Mouse (Mus musculus): ENCODE data around the gene Gmnc.
A peak's percentile ranks its signal among the peaks of the same experiment; 100 is the strongest.

Gmnc gene

DNA sequence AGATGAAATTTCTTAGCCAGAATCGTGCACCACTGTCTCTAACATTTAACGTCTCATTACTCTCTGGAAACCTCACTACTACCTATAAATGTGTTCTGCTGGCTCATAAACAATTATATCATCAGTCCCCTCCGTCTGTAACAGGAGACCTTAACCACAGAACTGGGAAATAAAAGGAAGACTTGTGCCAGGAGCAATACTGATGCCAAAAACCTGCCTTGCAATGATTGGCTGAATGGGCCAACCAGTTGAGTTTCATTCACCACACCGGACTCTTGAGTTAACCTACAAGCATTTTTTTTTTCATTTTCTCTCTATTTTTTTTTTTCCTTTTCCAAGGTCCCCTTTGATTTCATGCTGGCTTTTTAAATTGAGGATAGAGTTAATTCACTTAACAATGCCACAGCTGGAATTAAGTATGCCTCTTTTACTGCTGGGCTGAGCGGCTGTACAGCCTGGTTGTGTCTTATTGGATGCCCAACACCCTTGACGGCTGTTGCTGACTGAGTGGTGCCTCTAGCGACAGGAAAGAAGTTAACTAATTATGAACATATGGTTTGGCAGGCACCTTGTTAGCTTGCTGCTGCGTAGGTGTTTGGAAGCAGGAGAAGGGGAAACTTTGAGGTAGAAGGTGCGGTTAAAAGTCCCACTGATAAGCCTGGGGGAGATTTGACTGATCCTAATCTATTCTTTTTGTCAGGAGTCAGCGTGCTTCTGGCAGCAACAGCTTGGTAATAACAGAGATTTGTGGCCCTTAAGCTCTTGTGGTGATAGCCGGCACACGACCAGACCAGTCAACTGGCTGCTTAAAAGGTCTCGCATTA is at the start of gene Gmnc:
TSS of gene Gmnc (minus strand) at position 176 of the 824 bp plus-strand sequence.
- no peak for DNase-seq (ENCODE audit: low read depth, low spot score)

DNA sequence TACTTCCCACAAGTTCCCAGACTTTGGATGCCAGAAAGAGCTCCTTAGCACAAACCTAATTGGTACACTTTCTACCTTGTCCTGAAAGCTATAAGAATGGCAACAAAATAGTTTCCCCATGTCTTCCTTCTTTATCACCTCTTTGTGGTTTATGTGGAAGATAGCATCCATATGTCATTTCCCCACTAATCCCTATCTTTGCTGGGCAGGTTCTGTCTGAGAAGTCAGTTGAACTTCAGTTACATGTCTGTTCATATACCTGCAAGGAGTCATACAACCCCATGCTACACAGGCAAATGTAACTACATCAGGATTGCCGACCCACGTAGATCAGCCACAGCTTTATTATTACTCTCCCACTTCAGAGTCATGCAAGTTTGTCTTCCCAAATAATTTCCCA is 35.8 kb upstream of the Gmnc start:
- DNase-seq (ENCODE audit: low read depth, low spot score) = no peak

DNA sequence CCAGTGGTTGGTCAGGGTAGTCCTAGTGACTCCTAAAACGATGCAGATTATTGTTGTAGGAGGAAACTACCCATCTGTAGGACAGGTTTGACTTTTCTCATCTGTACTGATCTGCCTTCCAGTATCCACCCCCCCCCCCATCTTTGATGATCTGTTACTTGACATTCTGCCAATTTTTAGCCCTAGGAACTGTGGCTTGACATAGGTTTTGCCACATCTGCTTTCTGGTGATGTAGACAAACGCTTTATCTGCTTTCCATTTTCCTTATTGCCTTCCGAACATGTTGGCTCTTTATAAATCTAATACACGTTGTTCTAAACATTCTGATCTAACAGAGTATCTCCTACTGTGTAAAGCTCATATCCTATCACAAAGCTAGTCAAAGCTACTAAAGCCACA is 34.8 kb upstream of the Gmnc start:
- DNase-seq (ENCODE audit: low read depth, low spot score) = no peak

DNA sequence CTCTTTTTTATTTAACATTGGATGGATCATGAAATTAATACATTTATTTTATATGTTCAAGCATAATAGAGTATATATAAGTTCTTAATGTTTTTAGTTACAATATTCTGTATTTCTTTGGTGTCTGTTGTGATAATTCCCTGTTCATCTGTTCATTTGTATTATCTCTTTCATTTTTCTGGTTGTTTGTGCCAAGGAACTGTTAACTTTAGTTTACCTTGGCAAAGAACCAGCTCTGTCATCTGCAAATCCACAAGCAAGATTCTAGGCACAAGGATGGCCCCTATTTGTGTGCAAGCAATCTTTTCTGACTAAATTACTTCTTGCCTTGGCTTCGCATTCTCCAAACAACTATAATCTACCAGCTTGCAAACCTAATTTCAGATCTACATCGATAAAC is 31.3 kb upstream of the Gmnc start:
- DNase-seq (ENCODE audit: low read depth, low spot score) = no peak

DNA sequence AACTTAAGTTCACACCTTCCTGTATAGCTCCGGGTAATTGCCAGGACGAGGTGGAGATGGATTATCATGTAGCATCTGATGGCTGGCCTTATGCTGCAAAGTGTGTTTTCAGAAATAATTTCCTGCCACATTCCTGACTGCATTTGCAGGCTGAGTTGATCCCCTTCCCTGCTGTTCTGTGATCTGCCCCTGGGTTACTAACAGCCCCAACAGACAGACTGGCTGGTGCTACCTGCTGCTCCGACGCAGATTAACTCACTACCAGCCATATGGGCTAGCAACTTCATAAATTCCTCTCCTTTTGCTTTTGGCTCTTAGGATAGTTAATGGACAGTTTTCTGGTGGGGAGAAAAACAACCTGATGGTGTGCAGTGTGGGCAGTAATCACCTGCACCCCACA is 25.9 kb upstream of the Gmnc start:
- peak; percentile 23 for DNase-seq (ENCODE audit: low read depth, low spot score)

DNA sequence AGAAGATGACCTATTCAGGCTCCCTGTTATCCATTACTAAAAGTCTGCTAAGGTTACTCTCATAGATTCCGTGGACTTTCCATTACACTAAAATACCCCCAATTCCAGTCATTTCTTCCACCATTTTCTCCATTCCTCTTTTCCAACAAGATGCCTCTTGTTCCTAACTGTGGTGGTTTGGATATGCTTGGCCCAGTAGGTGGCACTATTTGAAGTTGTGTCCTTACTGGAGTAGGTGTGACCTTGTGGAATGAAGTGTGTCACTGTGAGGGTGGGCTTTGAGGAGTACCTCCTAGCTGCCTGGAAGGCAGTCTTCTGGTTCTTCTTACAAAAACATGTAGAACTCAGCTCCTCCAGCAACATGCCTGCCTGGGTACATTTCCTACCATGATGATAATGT is 11.3 kb upstream of the Gmnc start:
- DNase-seq (ENCODE audit: low read depth, low spot score) = no peak

DNA sequence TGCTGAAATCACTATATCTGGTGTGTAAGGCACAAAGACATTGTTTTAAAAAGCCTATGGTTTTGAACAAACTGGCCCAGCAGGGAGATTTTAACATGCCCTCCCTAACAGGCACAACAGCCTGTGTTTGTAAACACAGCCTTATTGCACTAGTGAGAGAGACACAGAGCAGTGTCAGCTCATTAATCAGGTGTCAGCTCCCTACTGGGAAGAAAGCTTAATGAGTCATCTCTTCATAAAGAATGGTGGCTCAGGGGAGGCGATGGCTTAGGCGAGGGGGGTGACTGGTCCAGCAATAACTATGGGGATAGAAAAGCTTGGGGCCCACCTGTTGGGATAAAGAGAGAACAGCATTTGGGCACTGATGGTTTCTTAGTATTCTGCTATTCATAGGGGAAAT is 8.1 kb upstream of the Gmnc start:
- peak; percentile 15 for DNase-seq (ENCODE audit: low read depth, low spot score)

DNA sequence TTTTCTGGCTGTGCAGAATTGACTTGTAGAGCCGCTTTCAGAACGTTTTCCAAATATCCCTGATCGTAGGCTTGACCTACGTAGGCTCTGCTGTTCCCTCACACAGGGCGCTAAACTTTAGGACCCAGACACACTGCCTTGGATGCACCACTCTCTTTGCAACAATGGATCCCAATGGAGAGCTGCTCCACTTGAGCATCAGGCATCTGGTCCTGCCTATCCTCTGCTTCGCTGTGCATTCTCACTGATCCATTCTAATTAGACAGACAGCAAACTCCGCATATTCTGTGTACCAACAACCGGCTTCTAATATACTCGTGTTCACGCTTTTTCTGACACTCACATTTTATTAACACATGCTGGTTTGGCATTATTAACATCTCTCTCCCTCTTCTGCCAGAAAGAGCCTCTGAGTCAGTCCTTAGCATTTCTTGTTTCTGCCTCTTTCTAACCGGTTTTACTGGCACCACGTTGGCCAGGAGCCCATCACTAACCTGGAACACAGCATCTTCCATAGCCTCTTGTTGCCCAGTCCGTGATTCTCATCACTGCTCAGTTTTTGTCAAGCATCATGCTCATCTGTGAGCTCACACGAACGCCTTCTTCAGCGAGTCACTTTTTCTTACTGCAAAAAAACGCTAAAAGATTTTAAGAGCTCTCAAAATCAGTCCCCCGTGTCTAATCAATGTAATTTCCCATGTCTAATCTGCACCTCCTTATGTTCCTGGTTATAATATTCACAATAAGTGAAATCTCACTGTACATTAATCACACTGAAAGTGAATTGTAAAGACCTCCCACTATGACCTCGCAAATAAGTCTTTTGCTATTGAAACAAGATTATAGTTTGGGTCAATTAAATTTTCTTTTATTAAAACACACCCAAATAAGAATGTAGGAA is 1.8 kb downstream of the Gmnc start:
- no peak for DNase-seq (ENCODE audit: low read depth, low spot score)

DNA sequence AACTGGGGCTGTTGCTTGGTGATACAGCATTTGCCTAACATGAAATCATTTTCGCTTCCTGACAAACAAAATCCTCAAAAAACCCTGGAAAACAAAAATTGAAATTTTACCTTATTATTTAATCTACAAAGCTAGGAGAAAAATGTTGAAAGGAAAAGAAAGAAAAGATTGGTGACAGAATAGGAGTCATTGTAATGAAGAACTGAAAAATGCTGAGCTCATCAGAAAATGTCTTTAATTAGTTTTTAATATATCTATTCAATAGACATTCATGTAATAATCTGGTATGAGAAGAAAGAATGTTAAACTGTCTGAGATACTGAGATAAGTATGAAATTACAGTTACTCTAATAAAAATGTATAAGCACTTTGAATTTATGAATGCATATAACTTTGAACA is 3.3 kb downstream of the Gmnc start:
- no peak for DNase-seq (ENCODE audit: low read depth, low spot score)

DNA sequence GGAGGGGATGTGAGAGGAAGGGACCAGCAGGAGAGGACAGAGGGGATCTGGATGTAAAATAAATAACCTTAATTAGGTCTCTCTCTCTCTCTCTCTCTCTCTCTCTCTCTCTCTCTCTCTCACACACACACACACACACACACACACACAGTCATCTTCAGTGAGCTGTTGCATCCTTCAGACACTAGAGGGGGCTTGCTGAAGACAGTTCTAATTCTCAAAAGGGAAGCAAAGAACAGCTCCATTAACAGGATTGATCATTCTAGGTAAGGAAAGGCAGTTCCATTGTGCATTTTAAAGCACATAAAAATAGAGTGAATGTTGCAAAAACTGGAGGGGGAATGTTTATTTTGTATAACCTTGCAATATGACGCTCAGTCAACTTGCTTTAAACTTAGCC is 5.7 kb downstream of the Gmnc start:
- peak; percentile 34 for DNase-seq (ENCODE audit: low read depth, low spot score)

DNA sequence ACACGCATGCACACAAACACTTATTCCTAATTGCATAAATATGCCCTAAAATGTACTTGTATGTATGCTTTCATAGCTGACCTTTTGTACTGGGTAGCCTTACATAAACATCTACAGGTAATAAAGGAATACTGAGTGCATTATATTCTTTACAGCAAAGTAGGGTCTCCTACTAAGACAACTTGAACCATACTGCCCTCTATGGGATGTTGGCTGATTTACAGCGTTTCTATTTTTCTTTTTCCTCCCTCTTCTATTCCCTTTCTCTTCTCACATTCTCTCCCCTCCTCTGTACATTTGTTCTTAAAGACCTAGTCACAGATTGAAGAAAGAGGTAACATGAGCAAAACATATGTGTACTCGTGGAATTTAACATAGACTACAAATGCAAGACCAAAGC is 9.3 kb downstream of the Gmnc start:
- DNase-seq (ENCODE audit: low read depth, low spot score) = peak; percentile 28

DNA sequence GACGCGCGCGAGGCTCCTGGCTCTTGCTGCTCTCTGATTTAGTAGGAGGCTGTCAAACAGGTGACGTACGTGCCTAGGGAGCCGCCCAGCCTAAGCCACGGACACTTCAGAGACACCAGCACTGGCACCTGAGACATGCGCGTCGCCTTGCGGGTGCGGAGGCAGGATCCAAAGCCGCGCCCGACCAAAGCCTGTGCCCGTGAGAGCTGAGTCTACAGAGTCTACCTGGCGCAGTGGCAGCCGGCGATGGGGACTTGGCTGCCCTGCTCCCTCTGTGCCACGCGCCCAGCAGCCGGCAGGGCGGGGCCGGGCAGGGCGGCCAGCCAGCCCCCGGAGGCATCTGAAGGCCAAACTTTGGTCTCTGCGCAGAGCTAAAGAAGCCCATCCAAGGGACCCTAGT is 23.5 kb downstream of the Gmnc start:
- DNase-seq (ENCODE audit: low read depth, low spot score) = peak; percentile 61

DNA sequence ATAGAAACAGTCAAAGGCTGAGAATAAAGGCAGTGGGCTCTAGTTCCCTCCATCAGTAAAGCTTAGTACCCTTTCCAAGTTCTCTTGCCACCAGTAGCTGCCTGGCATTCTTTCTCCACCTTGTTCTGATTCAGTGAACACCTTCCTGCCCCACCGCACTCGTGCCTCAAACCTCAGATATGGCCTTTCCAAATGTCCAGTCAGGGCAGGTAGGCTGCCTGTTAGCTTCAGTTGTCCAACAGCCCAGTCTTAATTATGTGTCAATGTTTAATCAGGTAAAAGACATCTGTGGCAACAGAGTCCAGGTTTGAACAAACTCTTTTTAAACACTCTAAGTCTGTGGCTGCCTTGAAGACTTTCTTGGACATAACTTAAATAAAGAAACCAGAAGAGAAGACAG is 24.6 kb downstream of the Gmnc start:
- no peak for DNase-seq (ENCODE audit: low read depth, low spot score)

DNA sequence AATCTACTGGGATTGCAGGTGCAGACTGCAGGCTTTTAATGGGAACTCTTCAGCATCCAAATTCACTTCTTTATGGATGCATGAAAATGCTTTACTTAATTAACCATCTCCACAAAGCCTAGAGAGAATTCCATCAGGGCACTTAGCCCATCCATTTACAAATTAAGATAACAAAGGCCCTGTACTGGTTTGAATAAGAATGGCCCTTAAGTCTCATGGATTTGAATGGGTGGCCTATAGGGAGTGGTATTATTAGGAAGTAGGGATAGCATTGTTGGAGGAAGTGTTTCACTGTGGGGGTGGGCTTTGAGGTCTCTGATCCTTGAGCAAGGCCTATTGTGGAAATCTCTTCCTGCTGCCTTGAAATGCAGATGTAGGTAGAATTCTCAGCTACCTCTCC is 29.5 kb downstream of the Gmnc start:
- no peak for DNase-seq (ENCODE audit: low read depth, low spot score)

DNA sequence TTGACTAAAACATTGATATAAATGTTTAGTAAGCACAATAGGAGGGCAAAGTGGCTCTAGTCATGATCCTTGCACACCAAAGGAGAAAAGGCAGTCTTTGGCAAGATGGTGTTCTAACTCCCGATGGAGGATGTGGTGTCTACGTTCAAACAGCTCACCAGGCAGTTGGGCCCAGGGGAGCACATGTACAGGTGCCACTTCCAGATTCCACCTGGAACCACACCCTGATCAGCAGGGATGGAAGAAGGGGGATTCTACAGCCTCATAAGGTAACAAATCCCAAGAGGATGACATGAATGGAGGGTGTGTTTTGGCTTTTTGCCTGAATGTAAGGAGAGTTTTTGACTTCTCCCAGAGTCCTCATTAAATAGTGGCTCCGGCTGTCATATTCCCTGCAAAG is 39.9 kb downstream of the Gmnc start:
- no peak for DNase-seq (ENCODE audit: low read depth, low spot score)

DNA sequence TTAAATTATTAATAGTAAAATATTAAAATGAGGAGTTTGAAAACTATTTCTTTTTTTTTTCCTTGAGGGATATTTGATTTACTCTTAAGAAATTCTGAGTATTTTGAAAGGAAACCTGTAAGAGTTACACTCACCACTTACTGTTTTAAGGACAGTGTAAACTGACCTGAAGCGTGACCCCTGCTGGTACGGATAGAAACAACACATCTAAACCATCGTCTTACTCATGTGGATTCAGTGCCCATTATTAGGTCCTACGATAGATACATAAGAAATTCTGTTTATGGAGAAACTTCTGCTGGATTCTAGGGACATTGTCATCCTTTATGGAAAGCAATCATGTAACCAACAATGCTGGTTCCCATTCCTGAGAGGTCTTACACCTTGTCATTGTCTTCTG is 41.2 kb downstream of the Gmnc start:
- no peak for DNase-seq (ENCODE audit: low read depth, low spot score)

DNA sequence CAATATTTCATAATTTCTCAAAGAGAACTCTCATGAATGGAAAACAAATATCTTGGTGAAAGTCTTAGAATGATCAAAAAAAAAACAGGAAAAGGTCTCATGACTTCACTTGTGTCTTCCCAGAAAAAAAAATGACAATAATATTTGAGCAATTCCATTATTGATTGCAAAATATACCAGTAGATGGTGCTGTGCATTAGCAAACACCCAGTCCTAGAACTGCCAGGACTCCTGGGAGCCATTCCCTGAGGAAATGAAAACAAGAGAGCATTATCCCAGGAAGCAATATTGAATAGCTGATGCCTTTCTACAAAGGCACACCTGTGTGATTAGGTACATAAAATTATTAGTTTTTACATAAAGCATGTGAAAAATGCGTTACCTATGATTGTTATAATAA is 87.5 kb downstream of the Gmnc start:
- peak; percentile 27 for DNase-seq (ENCODE audit: low read depth, low spot score)

DNA sequence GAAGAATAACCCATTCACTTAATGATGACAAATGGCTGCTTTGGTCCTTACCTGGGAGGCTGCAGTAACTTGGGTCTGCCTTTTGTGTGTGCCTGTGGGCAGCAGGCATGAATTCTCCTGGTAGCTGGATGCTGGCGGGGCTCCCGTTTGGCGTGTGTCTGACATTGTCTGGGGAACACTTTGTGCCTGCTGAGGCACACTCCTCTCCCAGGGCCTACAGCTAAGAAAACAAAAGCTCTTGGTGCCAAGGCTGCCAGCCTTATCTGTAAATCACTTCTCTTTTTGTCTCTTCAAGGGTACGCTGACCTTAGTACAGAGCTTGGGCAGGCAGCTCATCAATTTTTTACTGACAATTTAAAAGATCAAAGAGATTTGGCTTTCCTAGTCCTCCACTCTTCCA is 90.0 kb downstream of the Gmnc start:
- DNase-seq (ENCODE audit: low read depth, low spot score) = peak; percentile 19

DNA sequence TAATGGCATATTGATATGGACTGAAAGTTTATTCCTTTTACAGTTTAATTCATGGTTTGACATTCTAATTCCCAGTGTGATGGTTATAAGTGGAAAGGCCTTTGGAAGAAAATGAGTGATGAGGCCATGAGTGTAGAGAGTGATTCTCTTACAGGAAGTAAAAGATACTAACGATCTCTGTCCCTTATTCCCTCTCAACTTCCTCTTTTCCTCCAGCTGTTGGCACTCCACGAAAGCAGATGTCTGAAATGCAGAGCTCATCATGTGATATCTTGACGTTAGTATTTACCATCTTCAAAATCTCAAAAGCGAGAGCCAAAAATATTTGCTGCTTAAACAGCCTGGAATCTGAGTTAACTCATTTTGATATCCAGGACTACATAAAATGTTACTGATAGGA is 105.1 kb downstream of the Gmnc start:
- no peak for DNase-seq (ENCODE audit: low read depth, low spot score)

DNA sequence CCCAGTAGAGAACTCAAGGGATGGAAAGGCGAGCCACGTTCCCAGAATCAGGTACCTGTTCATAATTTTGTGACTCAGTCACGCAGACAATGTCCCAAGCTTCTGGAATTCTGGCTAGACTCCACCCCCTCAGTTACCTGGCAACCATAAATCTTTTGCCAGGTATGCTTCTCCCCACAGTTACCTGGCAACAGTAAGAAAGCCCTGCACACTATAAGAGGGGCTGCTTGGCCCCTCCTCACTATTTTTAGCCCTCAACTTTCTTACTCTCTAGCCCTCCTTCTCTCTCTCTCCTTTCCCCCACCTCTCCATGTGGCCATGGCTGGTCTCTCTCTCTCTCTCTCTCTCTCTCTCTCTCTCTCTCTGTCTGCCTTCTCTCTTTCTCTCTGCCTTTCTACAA is 114.6 kb downstream of the Gmnc start:
- peak; percentile 3 for DNase-seq (ENCODE audit: low read depth, low spot score)
